Mouse (Mus musculus) embryonic facial prominence, embryonic 14.5 days (tissue): ENCODE results near the gene Hist1h2ab. TPM values are rescaled to one million over a fixed set of nuclear protein-coding genes. Genes with fewer than 3 reads are reported as not detected.
A peak's percentile ranks its signal among the peaks of the same experiment; 100 is the strongest.
"Not testable (repeated sequence)": the region's sequence is repeated elsewhere in the genome, so short reads cannot be mapped to it uniquely, and the experiment has no call there.

Experiments used
- ATAC-seq: fragments of 200-750 bp; cut with Nextera tagmentation; 2 replicates; pipeline ENCODE4 v1.8.0; 2017; ENCODE audit warnings: low read depth, moderate number of reproducible peaks, moderate TSS enrichment
- DNase-seq: peaks from one replicate; pipeline ENCODE4 v3.0.0-alpha.2; 2015; ENCODE audit warnings: low spot score
- H3K27ac ChIP-seq: fragments of 300-500 bp; sonication (generic); replicated peaks from 2 replicates; pipeline ENCODE4 v1.5.1; 2014; ENCODE audit warnings: low read depth, mild to moderate bottlenecking, low read length, moderate library complexity
- H3K27me3 ChIP-seq: fragments of 300-500 bp; sonication (generic); replicated peaks from 2 replicates; pipeline ENCODE4 v1.6.1; 2014; ENCODE audit warnings: low read length; ENCODE audit not compliant: control insufficient read depth, insufficient read depth
- H3K36me3 ChIP-seq: fragments of 300-500 bp; sonication (generic); 2 replicates; pipeline ENCODE4 v1.6.1; 2014; ENCODE audit warnings: low read length, mixed read lengths; ENCODE audit not compliant: control insufficient read depth, insufficient read depth
- H3K4me1 ChIP-seq: fragments of 300-500 bp; sonication (generic); 2 replicates; pipeline ENCODE4 v1.6.1; 2014; ENCODE audit warnings: antibody characterized with exemption, low read length; ENCODE audit not compliant: control insufficient read depth, insufficient read depth
- H3K4me2 ChIP-seq: fragments of 300-500 bp; sonication (generic); 2 replicates; pipeline ENCODE4 v1.6.1; 2014; ENCODE audit warnings: low read depth, mild to moderate bottlenecking, low read length, moderate library complexity, mixed read lengths
- H3K4me3 ChIP-seq: fragments of 300-500 bp; sonication (generic); 2 replicates; pipeline ENCODE4 v1.5.1; 2014; ENCODE audit warnings: low read depth, mild to moderate bottlenecking, low read length
- H3K9ac ChIP-seq: fragments of 300-500 bp; sonication (generic); 2 replicates; pipeline ENCODE4 v1.6.1; 2014; ENCODE audit warnings: low read depth, mild to moderate bottlenecking, low read length, moderate library complexity, mixed read lengths
- H3K9me3 ChIP-seq: fragments of 300-500 bp; sonication (generic); 2 replicates; pipeline ENCODE4 v1.6.1; 2016; ENCODE audit warnings: low read length; ENCODE audit not compliant: control insufficient read depth
- WGBS: fragments of 180-500 bp; shearing (Covaris S2); extraction: QIAGEN DNeasy Blood & Tissue Kit; methylation state at CpG from one replicate; pipeline ENCODE4 v1.1.7; 2014; 5-methylcytosine and 5-hydroxymethylcytosine counted together
- polyA plus RNA-seq: library from polyadenylated mRNA; unstranded; fragments of >200 nt; fragmentation: Nextera tagmentation; extraction: Ambion mirVana; gene quantifications from 2 replicates; pipeline ENCODE4 v1.2.1, GENCODE M21; 2014

Gene Hist1h2ab
- polyA plus RNA-seq, result 30.2 and 32.6 TPM in 2 replicates

DNA sequence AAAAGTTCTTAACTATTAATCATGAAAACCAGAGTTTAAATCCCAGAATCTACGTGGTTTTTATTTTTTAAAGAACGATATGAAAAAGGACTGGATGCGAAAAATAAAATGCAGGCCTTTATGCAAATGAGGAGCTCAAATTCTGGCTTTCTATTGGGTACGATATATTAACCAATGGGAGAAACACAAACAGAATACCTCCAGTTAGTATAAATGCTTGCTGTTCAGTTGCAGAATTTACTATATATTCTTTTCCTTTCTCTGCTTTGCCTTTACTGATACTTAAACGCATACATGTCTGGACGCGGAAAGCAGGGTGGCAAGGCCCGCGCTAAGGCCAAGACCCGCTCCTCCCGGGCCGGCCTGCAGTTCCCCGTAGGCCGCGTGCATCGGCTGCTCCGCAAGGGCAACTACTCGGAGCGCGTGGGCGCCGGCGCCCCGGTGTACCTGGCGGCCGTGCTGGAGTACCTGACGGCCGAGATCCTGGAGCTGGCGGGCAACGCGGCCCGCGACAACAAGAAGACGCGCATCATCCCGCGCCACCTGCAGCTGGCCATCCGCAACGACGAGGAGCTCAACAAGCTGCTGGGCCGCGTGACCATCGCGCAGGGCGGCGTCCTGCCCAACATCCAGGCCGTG is at the start of gene Hist1h2ab:
Gene Hist1h2ab, plus strand, starts transcription at position 288 of the 639 bp plus-strand sequence.
- 1% methylated on average over 25 of the region's 47 CpGs for WGBS
- peak; percentile 38 for ATAC-seq

DNA sequence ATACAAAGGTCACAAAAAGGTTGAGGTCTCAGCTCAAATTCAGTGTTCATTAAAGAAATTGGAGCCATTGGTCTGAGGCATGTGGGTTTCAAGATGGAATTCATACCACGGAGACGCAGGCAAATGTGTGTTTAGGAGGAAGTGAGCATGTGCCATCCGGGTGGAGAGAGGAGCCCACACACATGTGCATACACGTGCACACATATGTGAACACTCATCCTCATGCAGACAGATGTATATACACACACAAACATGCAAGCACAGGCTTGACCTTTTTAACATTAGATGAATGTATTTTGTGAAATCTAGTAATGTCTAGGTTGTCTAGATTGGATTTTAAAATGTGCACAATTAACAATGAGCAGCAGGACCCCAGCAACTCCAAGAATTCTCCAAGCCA is 48.7 kb upstream of the Hist1h2ab start:
- no peaks in the 10 kb centered on the region for H3K9me3 ChIP-seq
- H3K27me3 ChIP-seq, result no peaks in the 10 kb centered on the region
- H3K36me3 ChIP-seq, result no peaks in the 10 kb centered on the region
- H3K27ac ChIP-seq, result no peak overlapping the region
- H3K4me1 ChIP-seq, result no peaks in the 10 kb centered on the region
- DNase-seq (no peak), ATAC-seq (no peak)
- no peak overlapping the region for H3K4me2 ChIP-seq
- H3K4me3 ChIP-seq, result no peak overlapping the region
- 70% methylated on average over 4 of the region's 4 CpGs for WGBS
- H3K9ac ChIP-seq, result no peak overlapping the region

More for the DNA sequence above, at the start of gene Hist1h2ab:
- Histone ChIP-seq H3K9ac (peak within 1 kb of the TSS; percentile 73), H3K4me2 (peak within 1 kb of the TSS; percentile 63), H3K4me3 (peak within 1 kb of the TSS; percentile 44), H3K27ac (peak within 1 kb of the TSS; percentile 95)
- H3K4me1 ChIP-seq, H3K36me3 ChIP-seq, H3K27me3 ChIP-seq, H3K9me3 ChIP-seq: not testable (repeated sequence)
- peak; percentile 93 for DNase-seq

DNA sequence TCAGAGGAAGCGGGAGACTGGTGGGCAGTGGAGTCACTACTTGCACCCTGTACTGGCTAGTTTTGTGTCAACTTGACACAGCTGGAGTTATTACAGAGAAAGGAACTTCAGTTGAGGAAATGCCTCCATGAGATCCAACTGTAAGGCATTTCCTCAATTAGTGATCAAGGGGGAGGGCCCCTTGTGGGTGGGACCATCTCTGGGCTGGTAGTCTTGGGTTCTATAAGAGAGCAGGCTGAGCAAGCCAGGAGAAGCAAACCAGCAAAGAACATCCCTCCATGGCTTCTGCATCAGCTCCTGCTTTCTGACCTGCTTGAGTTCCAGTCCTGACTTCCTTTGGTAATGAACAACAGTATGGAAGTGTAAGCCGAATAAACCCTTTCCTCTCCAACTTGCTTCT is 48.1 kb upstream of the Hist1h2ab start:
- H3K9me3 ChIP-seq, DNase-seq, H3K9ac ChIP-seq, H3K27me3 ChIP-seq, H3K36me3 ChIP-seq, H3K4me1 ChIP-seq, H3K4me3 ChIP-seq, H3K27ac ChIP-seq, H3K4me2 ChIP-seq, ATAC-seq: not testable (repeated sequence)
- 76% methylated on average over 2 of the region's 2 CpGs for WGBS

DNA sequence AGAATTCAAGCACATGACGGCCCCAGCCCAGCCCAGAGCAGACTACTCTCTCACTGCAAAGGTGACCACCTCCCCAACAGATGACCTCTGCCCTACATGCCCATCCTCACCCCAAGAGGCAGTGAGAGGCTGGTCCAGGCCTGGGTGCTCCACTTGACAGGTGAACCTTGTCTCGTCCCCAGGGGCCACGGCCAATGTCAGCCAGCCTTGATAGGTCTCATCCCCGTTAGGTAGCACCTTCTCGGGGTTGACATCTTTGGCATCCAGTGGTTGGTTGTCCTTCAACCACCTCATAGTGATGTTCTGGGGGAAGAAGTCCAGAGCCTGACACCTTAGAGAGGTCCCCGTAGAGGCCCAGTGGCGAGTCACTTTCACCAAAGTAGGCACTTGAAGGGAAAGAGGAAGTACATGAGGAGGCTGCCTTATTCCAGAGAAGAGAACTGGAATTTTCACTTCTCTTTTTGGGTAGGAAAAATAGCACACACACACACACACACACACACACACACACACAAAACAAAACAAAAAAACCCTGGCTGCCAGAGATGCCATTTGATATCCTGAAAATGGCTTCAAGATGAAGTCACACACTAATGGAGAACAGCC is 45.1 kb upstream of the Hist1h2ab start:
- Histone ChIP-seq H3K4me2 (no peak overlapping the region), H3K4me3 (no peak overlapping the region), H3K9me3 (no peaks in the 10 kb centered on the region), H3K27ac (no peak overlapping the region), H3K9ac (no peak overlapping the region), H3K27me3 (no peaks in the 10 kb centered on the region), H3K4me1 (peaks cover 10% of the 10 kb centered on the region; the same call in 1 of the 2 replicates), H3K36me3 (no peaks in the 10 kb centered on the region)
- 89% methylated on average over 7 of the region's 7 CpGs for WGBS
- ATAC-seq (no peak), DNase-seq (no peak)

DNA sequence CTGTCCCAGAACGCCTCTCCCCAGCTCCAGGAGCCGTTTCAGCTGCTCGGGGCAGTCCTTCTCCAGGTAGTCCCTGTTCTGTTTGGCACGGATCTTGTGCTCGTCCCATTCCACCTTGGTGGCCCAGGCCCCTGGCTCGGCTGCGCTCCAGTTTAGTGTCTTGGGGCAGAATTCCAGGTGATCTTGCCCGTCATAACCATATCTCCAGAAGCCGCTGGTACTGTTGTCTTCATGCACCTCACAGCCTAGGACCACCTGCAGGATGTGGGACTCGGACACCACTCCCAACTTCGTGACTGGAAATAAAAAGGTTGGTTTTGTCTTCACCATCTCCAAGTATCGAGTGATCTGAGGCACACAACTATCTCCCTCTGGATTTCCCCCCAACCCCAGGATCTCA is 44.2 kb upstream of the Hist1h2ab start:
- DNase-seq (no peak), ATAC-seq (no peak)
- Histone ChIP-seq H3K4me2 (no peak overlapping the region), H3K27me3 (no peaks in the 10 kb centered on the region), H3K36me3 (no peaks in the 10 kb centered on the region), H3K27ac (no peak overlapping the region), H3K4me3 (no peak overlapping the region), H3K9me3 (no peaks in the 10 kb centered on the region), H3K9ac (no peak overlapping the region), H3K4me1 (peaks cover 10% of the 10 kb centered on the region; the same call in 1 of the 2 replicates)
- 89% methylated on average over 12 of the region's 12 CpGs for WGBS

DNA sequence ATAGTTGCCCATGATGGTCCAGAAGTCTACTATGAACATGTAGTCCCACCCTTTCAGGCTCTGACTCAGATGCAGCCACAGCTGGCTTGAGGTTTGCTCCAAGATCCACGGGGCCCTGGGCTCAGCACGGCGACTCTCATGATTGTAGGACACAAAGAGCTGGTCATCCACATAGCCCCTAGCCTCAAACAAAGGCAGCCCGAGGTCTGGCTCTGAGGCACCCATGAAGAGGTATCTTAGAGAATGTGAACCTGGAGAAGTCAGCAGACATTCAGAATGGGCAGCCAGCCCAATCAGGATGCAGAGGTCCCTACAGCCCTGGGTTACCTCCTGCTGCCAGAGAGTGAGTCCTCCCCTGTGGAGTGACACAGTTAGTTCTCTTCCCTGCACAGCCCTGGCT is 42.9 kb upstream of the Hist1h2ab start:
- Histone ChIP-seq H3K9ac (no peak overlapping the region), H3K4me2 (no peak overlapping the region), H3K27ac (no peak overlapping the region), H3K4me1 (peaks cover 10% of the 10 kb centered on the region; the same call in 1 of the 2 replicates), H3K4me3 (no peak overlapping the region), H3K36me3 (no peaks in the 10 kb centered on the region), H3K9me3 (no peaks in the 10 kb centered on the region), H3K27me3 (no peaks in the 10 kb centered on the region)
- WGBS, result 80% methylated on average over 4 of the region's 4 CpGs
- ATAC-seq (no peak), DNase-seq (no peak)

DNA sequence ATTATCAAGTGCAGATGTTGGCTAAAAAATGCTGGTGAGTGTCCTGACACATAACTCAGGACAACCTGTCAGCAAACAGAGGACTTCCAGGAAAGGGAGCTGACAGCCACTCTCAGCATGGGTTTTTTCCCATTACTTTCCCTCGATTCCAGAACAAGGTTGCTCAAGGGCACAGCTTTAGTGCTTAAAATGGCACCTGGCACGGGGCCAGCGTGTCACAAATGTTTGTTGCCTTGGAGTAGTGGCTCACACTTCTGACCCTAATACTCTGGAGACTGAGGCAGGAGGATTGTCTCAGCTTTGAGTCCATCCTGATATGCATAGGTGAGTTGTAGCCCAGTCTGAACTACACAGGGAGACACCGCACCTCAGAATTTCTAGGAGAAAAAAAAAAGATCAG is 42.3 kb upstream of the Hist1h2ab start:
- no peaks in the 10 kb centered on the region for H3K36me3 ChIP-seq
- no peak overlapping the region for H3K27ac ChIP-seq
- DNase-seq (no peak), ATAC-seq (no peak)
- 52% methylated on average over 4 of the region's 4 CpGs for WGBS
- no peak overlapping the region for H3K9ac ChIP-seq
- H3K4me1 ChIP-seq, result peaks cover 10% of the 10 kb centered on the region; the same call in 1 of the 2 replicates
- no peaks in the 10 kb centered on the region for H3K27me3 ChIP-seq
- H3K4me2 ChIP-seq, result no peak overlapping the region
- H3K4me3 ChIP-seq, result no peak overlapping the region
- no peaks in the 10 kb centered on the region for H3K9me3 ChIP-seq

DNA sequence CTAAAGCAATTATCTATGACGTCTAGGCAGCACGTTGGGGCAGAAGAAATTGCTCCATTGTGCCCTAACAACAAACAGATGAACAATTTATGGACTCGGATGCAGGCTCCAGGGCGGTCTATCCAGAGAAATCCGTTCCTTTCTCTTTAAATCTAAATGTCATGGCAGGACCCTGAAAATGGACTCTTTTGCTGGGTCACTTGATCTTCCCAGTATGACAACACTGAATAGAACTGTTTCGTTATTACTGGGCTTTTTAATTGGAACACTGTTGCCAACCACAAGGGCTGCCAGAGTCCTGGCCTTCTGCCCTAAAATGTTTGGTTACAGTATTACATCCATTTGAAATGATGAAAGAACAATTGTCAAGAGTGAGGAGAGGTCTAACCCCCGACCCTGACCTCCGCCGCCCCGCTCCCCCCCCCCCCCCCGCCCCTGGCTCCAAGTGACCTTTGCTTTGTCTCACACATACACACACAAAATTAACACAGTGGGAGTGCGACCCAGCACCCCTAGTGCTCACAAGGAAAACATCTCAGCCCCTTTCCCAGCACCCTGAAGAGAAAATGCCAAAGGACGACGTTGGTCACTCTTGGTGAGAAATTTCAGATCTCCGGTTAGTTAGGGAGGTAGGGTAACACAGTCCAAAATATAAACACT is 41.1 kb upstream of the Hist1h2ab start:
- WGBS, result 17% methylated on average over 14 of the region's 15 CpGs
- Histone ChIP-seq H3K4me3 (peak overlapping the region; percentile 46), H3K9ac (peak overlapping the region; percentile 66), H3K36me3 (no peaks in the 10 kb centered on the region), H3K4me1 (peaks cover 10% of the 10 kb centered on the region; the same call in 1 of the 2 replicates), H3K27me3 (no peaks in the 10 kb centered on the region), H3K4me2 (peak overlapping the region; percentile 86), H3K9me3 (no peaks in the 10 kb centered on the region), H3K27ac (no peak overlapping the region)
- ATAC-seq (0 out of 2 replicates have a peak, but pooled peaks have one; percentile 33), DNase-seq (peak; percentile 29)
